Mouse (Mus musculus) gastrocnemius, adult 18-20 months (tissue): ENCODE data around the gene Litaf. TPM values are rescaled to one million over a fixed set of nuclear protein-coding genes. Genes with fewer than 3 reads are reported as not detected.
"Not testable (repeated sequence)": the region's sequence is repeated elsewhere in the genome, so short reads cannot be mapped to it uniquely, and the experiment has no call there.

ENCODE experiments used
- DNase-seq: peaks from one replicate; pipeline ENCODE4 v3.0.0; 2021; ENCODE audit warnings: low spot score
- total RNA-seq, 2 experiments: library from RNA; stranded (reverse); gene quantifications; 2 replicates each; pipeline ENCODE4 v1.2.3; 2021

The Litaf gene
- total RNA-seq, 2 experiments from 2014 or later = 8.7 to 10.7 TPM

GRCm38 (mm10) chr16:11023618-11024017 is 42.3 kb downstream of the Litaf start:
- DNase-seq = no peak

GRCm38 (mm10) chr16:11022113-11022489 is 43.9 kb downstream of the Litaf start:
- DNase-seq = no peak

- no peak for DNase-seq
Measured at GRCm38 (mm10) chr16:11021403-11022112, 44.4 kb downstream of the Litaf start.

- no peak for DNase-seq
Measured at GRCm38 (mm10) chr16:11017807-11018595, 48.0 kb downstream of the Litaf start.

- no peak for DNase-seq
Measured at GRCm38 (mm10) chr16:11016353-11016752, 49.6 kb downstream of the Litaf start.

GRCm38 (mm10) chr16:11014407-11014806 is 51.5 kb downstream of the Litaf start:
- no peak for DNase-seq

- DNase-seq = not testable (repeated sequence)
Measured at GRCm38 (mm10) chr16:11013464-11014147, 52.4 kb downstream of the Litaf start.

GRCm38 (mm10) chr16:11012571-11013463 is 53.1 kb downstream of the Litaf start:
- peak; percentile 45 for DNase-seq

- no peak for DNase-seq
Measured at GRCm38 (mm10) chr16:11011939-11012338, 54.0 kb downstream of the Litaf start.

GRCm38 (mm10) chr16:11011206-11011605 is 54.8 kb downstream of the Litaf start:
- no peak for DNase-seq

GRCm38 (mm10) chr16:11010270-11010669 is 55.7 kb downstream of the Litaf start:
- no peak for DNase-seq

GRCm38 (mm10) chr16:11008162-11008991 is 57.6 kb downstream of the Litaf start:
- peak; percentile 90 for DNase-seq

GRCm38 (mm10) chr16:11006100-11006499 is 59.9 kb downstream of the Litaf start:
- no peak for DNase-seq

- no peak for DNase-seq
Measured at GRCm38 (mm10) chr16:11001703-11002659, 64.0 kb downstream of the Litaf start.

- DNase-seq = no peak
Measured at GRCm38 (mm10) chr16:10999809-11000208, 66.1 kb downstream of the Litaf start.

- DNase-seq = no peak
Measured at GRCm38 (mm10) chr16:10998224-10998623, 67.7 kb downstream of the Litaf start.

GRCm38 (mm10) chr16:10996576-10996975 is 69.4 kb downstream of the Litaf start:
- no peak for DNase-seq

GRCm38 (mm10) chr16:10993032-10993744 is 72.8 kb downstream of the Litaf start:
- DNase-seq = peak; percentile 96
